Mouse (Mus musculus): Measurements from ENCODE around the gene Map1s.

Gene Map1s

DNA sequence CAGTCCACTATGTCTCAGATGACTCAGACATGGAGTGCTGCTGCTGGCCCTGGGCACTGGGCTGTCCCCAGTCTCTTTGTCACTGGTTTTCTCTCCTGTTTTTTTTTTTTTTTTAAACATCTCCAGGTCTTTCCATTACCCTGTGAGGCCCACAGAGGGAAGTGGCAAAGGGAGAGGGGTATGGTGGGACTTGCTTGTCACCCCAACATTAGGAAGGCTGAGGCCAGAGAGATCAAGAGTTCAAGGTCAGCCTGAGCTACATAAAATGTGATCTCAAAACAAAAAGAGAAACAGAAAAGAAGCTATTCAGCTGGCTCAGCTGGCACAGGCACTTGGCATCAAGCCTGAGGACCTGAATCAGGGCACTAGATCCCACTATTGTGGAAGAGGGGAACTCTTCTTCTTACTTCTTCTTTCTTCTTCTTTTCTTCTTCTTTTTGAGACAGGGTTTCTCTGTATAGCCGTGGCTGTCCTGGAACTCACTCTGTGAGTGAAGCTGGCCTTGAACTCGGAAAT is 4.8 kb upstream of the Map1s start:
- no peak for DNase-seq

DNA sequence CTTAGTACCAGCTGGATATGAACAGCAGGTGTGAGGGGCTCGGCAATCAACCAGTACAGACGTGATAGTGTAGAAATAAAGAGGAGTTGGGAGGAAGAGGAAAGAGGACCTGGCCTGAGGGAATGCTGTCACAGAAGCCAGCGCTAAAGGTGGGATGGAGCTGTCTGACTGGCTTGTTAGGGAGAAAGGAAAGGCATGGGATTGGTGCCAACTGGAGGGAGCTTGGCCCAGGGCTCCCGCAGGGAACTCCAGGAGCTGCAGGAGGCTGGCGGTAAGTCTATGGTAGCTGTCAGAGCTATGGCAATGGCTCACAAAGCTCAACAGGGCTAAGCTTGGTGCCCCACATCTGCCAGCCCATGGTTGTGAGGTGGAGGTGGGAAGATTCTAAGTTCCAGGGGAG is 3.5 kb upstream of the Map1s start:
- peak; percentile 25 for DNase-seq

DNA sequence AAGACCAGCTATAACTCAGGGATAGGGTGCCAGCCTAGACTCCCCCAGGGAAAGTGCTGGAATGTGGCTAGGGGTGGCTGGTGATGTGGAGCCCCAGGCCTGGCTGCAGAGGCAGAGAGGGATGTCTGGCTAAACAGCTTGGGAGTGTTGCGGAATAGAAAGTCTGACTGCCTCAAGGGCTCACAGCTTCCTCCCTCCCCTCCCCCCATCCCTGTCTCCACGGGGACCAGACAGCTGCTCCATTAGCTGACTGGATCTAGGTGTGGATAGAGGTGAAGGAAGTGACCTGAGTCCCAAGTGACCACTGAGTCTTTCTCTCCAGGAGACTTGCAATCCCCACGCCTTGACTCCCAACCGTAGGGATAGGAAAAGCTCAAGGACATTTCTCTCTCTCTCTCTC is 2.6 kb upstream of the Map1s start:
- no peak for DNase-seq

DNA sequence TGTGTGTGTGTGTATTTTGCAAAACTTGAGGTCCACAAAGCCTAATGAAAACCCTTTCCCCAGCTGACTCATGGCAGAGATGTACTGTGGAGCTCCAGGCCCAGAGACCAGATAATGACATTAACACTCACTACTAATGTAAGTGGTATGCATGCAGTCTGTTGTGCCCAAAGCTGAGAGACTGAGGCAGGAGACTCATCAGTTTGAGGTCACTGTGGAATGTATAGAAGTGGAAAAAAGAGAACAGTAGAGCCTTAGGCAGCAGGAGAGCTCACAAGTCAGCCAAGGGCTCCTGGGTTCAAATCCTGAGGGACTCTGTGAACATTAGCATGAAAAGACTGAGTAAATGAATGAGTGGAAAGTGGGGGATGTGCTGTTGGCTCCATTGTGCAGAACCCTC is 2.1 kb upstream of the Map1s start:
- DNase-seq: no peak

DNA sequence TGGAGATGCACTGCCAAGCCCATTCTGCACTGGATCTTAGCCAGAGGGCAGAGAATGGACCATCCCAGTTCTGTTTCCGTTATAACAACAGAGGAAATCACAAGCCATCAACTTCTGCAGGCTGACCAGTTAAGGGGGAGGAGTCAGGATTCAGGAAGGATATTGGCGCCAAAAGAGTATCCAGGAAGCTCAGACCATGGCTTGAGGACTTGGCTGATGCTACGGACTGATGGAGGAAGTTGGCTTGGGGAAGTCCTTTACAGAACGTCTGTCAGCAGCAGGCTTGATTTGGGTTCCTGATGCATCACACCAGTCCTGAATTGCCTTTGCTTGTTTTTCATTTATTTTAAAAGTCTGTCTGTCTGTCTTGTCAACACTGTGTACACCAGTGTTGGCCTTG is 1.2 kb upstream of the Map1s start:
- DNase-seq: peak; percentile 20

DNA sequence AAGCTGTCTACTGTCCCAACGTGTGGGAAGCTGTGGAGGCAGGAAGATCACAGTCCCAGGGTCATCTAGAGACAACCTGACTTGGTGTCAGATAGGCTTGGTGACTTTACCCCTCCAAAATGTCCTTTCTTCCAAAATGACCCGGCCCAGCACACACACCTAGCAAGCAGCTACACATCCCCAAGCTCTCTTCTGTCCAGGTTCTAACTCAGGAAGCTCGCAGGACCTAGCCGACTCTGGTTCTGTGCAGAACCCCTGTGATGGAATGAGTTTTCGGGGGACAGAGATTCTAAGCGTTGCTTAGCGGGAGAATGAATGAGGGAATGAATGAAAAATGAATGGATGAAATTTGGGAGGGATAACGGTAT is 285 bp upstream of the Map1s start:
- peak; percentile 16 for DNase-seq

DNA sequence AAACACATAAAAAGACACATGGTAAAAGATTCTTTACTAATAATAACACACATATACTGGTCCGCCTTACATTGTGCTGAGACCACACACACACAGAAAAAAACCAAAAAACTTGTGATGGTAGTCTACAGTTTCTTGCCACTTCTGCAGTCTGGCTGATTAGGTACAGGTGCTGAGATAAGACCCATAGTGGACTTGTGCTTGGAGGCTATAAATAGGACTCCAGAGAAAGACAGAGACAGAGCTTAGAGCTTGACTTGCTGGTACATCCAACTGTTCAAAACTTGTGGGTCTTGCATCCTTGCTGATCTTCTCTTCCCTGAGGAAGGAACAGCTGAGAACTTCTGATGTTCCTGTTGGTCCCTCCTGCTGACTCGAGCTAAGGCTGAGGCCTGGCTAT is 1.8 kb downstream of the Map1s start:
- no peak for DNase-seq

DNA sequence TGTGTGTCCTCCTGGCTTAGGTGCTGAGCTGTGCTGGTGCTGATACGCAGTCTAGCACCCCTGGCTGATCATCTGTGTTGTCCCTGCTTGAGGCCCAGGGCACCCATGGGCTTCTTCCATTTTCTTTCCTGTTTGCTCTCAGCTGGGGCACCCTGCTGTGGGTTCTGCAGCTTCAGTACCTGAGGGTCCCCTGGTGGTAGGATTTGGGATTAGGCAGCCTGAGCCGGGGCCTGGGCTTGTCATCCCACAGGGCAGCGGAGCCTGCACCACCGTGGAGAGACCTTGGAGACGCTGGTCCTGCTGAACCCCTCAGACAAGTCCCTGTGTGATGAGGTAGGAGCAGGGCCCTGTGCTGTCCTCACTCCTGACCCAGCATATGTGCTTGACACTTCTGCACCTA is 5.9 kb downstream of the Map1s start:
- DNase-seq: peak; percentile 21

DNA sequence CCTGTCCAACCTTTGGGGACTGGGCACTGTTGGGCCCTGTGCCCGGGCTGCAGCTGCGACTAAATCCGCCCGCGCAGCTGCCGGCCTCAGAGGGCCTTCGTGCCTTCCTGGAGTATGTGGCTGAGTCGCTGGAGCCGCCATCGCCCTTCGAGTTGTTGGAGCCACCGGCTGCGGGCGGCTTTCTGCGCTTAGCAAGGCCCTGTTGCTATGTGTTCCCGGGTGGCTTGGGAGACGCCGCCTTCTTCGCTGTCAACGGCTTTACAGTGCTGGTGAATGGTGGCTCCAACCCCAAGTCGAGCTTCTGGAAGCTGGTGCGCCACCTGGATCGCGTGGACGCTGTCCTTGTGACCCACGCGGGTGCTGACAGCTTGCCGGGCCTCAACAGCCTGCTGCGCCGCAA is 7.2 kb downstream of the Map1s start:
- peak; percentile 30 for DNase-seq

DNA sequence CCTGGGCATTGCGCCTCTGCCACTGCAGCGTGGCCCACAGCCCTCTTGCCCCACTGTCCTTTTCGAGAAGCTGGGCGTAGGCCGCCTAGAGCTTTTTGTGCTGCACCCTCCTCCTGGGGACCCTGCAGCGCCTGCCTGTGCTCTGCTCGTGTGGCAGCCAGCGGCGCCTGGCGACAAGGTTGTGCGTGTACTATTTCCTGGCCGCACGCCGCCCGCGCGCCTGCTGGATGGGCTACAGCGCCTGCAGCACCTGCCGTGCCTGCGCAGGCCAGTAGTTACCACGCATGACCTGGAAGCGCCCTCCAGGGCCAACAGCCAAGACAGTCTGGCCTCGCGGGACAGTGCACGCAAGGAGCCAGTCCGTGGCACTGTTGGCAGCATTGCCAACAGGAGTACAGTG is 7.8 kb downstream of the Map1s start:
- peak; percentile 32 for DNase-seq

DNA sequence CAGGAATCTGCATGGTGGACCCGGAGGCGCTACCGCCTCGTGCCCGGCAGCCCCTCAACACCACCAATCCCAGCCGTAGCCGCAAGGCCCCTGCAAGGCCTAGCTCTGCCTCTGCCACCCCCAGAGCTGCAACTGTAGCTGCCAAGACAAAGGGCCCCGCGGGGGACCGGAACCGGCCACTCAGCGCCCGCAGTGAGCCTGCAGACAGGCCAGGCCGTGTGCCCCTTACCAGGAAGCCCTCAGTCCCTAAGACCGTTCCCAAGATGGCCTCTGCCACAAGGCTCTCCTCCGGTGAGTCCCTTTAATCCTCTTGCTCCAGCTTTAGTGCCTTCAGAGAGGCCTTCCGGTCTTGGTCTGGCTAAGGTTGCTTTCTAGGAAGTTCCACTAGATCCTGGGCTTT is 9.0 kb downstream of the Map1s start:
- DNase-seq: peak; percentile 14

DNA sequence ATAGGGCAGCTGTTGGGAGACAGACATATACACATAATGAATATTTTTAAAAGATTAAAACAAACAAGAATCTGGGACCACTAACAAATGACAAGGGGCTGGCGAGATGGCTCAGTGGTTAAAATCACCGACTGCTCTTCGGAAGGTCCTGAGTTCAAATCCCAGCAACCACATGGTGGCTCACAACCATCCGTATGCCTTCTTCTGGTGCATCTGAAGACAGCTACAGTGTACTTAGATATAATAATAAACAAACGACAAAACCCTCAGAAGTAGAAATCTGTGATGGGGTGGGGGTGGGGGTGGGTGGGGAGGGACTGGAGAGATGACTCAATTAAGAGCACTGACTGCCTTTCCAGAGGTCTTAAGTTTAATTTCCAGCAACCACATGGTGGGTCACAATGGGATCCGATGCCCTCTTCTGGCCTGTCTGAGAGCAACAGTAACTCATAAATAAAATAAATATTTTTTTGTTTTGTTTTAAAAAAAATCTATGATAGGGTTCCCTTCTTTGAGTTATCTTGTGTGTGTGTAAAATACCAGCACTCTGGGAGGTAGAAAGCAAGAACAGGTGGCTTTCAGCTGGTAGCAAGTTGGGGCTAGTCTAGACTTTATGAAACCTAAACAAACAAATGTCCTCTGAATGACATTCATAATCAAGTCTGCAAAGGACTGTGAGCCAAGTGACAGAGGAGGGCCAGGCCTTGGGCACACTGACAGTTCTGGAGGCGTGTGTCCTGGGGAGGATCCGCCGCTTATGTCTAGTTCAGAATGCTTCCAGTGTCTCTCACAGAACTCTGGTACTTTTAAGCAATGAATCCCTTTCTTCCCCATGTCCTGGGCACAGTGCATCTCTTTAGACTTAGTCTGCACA is 14.6 kb downstream of the Map1s start:
- no peak for DNase-seq

DNA sequence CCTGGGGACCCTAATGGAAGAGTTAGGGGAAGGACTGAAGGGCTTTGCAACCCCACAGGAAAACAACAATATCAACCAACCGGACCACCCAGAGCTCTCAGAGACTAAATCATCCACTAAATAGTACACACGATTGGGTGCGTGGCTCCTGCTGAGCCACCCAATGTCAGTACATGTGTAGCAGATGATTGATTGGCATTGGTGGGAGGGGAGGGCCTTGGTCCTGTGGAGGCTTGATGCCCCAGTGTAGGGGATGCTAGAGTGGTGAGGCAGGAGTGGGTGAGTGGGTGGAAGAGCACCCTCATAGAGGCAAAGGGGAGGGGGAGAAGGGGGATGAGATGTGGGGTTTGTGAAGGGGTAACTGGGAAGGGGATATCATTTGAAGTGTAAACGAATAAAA is 18.4 kb downstream of the Map1s start:
- DNase-seq: no peak

DNA sequence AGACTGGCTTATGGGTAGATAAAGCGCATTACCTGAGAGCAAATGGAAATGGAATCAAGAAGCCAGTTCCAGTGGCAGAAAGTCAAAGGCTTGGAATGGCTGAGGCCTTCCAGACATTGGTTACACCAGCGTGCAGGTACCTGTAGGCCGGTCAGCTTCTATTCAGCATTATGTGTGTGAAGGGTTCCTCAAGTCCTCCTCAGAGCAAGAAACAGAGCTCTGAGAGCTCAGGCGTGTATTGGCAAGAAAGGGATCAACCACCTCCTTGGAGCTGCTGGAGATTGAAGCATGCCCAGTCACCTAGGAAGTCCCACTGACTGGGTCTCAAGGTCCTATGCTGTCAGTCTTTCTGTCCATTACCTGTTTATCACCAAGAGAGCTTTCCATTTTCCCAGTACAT is 20.0 kb downstream of the Map1s start:
- no peak for DNase-seq

DNA sequence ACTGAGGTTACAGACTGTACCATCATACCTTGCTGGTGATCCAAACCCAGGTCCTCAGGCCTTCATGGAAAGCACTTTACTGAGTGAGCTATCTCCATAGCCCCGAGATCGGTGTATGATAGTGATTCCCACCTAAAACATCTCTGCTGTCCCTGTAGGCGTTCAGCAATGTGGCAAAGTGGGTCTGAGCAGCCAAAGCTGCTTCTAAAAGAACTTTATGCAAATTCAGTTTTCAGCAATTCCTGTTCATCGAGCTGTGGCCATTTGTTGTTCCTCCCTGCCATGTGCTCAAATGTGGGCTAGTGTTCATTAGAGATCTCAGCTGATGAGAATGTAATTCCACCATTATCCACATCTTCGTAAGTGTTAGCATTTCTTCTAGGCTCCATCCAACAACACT is 20.7 kb downstream of the Map1s start:
- no peak for DNase-seq

DNA sequence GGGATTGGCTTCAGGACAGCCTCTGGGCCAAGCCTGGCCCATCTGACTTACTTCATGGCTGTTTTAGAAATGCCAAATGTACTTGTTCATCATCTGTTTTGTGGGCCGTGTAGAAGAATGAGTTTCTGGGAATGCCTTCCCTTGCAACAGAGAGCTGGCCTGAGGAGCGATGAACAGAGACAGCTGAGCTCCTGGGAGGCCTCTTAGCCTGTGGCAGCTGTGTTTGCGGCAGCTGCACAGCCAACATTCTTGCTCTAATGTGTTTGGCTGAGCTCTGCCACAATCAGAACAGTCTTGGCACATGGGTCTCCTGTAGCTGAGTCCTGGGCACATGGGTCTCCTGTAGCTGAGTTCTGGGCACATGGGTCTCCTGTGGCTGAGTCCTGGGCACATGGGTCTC is 22.4 kb downstream of the Map1s start:
- no peak for DNase-seq

DNA sequence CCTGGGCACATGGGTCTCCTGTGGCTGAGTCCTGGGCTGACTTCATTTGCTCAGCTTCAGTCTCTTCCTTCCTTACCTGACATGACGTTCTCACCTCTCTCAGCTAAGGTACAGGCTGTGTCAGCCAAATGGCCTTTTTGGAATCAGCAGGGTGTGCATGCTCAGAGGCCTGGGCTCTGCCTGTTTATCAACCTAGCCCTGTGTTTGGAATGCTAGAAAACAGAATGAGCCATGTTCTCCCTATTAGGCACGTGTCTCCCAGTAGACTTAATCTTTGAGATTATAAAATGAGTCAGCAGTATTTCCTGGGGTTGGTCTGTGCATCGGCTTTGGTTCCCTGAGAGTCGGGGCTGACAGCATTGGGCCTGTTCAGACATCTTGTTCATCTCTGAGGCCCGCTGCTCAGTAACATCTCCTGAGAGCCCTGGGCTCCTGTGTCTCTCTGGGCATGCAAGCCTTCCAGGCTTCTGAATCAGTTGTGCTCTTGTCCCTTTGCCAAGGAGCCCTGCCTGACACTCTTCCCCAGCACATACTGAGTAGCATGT is 23.1 kb downstream of the Map1s start:
- DNase-seq: no peak

DNA sequence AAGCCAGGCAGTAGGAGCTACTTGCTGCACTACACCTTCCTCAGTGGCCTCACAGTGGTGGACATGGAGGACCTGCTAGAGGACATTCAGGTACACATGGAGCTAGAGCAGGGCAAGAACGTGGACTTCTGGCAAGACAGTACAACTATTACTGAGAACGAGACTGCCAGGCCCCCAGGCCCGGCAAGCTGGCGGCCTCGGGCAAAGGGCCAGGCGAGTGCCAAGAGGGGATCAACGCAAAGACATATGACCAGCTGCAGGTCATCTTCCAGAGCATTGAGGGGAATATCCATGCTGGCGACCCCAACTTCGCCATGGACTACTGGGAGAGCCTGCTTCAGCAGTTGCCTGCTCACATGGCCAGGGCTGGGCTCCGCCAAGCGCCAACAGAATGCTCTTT is 26.0 kb downstream of the Map1s start:
- no peak for DNase-seq

DNA sequence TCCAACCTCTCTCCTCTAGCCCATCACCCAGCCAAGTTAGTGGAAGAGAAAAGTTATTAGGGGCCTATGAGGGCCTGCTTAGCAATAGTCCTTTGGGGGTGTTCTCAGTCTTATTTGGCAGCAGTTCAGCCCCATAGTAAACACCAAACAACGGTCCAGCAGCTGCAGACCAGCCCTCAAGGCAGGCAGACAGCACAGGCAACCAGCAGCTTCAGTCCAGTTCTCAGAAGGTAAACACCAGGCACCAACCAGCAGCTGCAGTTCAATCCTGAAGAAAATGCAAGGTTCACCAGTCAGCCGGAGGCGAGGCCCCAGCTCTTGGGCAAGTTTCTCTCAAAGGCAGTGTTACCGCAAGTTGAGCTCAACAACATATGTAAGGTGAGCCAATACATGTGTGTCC is 27.3 kb downstream of the Map1s start:
- no peak for DNase-seq

DNA sequence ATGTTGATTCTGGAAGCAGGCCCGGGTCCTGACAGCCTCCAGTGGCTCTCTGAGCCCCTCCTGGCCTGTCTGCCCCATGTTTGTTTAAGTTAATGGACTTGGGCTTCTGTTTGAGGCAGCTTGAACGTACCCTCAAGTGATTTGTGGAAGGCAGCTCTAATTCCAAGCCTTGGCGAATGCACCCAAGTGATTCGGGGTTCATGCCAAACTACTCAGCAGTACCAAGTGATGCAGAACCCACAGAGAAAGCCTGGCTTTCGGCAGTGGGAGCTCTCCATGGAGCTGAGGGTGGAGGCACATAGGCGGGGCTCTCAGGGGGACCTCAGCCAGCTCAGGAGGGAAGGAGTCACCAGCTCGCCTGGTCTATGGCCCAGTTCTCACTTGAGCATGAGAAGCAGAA is 29.1 kb downstream of the Map1s start:
- DNase-seq: no peak

DNA sequence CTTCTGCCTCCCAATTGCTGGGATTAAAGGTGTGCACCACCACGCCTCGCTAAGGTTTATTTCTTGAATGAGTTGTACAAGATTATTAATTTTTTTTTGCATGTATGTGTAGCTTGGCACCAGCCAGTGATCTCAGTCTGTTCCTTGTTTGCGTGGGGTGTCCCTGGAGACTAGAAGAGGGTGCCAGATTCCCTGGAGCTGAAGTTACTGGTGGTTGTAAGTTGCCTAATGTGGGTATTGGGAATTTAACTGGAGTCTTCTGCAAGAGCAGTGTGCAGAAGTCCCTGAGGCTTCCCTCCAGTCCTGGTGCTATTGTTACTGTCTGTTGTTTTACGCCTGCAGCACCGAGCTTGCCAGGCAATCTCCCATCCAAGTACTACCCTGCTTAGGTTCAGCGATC is 31.5 kb downstream of the Map1s start:
- no peak for DNase-seq

DNA sequence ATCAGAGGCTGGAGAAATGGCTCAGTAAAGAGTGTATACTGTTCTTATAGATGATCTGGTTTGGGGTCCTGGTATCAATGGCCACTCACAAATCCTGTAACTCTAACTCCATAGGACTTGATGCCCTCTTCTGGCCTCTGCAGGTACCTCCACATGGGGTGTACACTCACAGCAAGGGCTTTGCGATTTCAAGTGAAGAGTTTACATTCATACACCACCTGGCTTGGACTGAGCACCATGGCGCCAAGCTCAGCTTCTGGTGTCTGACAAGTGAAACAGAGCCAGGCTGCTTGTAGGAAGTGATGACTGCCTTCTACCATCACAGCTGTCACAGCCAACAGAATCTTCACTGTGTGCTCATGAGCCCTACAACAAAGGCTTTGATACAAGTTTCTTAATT is 35.7 kb downstream of the Map1s start:
- no peak for DNase-seq

DNA sequence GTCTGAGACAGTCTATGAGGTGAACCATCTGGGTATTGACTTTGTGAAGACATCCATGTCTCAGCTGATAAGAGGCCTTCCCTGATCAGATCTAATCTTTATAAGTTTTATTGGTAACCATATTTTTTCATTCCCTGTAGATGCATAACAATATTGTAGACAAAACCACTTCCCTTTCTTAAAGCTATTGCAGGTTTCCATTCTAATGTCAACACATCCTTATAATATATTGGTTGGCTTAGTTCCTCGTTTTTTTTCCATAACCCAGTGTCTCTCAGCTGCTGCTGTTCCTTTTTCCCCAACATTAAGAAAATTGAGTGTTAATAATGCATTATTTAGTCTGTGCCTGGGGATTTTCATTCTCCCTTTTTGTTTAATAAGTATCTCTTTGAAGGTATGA is 37.5 kb downstream of the Map1s start:
- no peak for DNase-seq

DNA sequence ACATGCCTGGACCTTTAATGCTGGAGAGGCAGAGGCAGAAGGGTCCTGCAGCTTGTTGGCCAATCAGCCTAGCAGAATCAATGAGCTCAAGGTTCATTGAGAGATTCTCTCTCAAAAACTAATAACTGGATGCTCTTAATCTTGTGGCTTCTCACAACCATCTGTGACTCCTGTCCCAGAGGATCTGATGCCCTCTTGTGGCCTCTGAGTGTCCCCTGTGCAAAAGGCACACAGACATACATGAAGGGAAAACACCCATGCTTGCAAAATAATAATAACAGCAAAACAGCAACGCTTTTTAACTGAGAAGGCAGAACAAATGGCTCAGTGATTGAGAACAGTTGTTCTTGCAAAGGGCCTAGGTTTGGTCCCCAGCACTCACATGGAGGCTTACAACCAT is 44.1 kb downstream of the Map1s start:
- DNase-seq: no peak

All from cerebellum, adult 11-12 months (tissue).